Mouse (Mus musculus) forebrain, embryonic 12.5 days (tissue): ENCODE measurements around the gene Gbp4. TPM values are rescaled to one million over a fixed set of nuclear protein-coding genes. Genes with fewer than 3 reads are reported as not detected.
"Not testable (repeated sequence)": the region's sequence is repeated elsewhere in the genome, so short reads cannot be mapped to it uniquely, and the experiment has no call there.

Experiments used
- ATAC-seq: fragments of 200-750 bp; cut with Nextera tagmentation; 2 replicates; pipeline ENCODE4 v1.8.0; 2017; ENCODE audit warnings: moderate TSS enrichment; ENCODE audit not compliant: low FRiP score
- H3K27ac ChIP-seq: fragments of 300-500 bp; sonication (generic); 2 replicates; pipeline ENCODE4 v1.5.1; 2016; ENCODE audit warnings: mild to moderate bottlenecking
- H3K27me3 ChIP-seq: fragments of 300-500 bp; sonication (generic); 2 replicates; pipeline ENCODE4 v1.6.1; 2016; ENCODE audit warnings: mild to moderate bottlenecking
- H3K36me3 ChIP-seq: fragments of 300-500 bp; sonication (generic); replicated peaks from 2 replicates; pipeline ENCODE4 v1.6.1; 2016; ENCODE audit warnings: mild to moderate bottlenecking
- H3K4me1 ChIP-seq: fragments of 300-500 bp; sonication (generic); 2 replicates; pipeline ENCODE4 v1.6.1; 2016
- H3K4me2 ChIP-seq: fragments of 300-500 bp; sonication (generic); 2 replicates; pipeline ENCODE4 v1.6.1; 2016; ENCODE audit warnings: mild to moderate bottlenecking, moderate library complexity
- H3K4me3 ChIP-seq: fragments of 300-500 bp; sonication (generic); replicated peaks from 2 replicates; pipeline ENCODE4 v1.5.1; 2016; ENCODE audit warnings: mild to moderate bottlenecking
- H3K9ac ChIP-seq: fragments of 300-500 bp; sonication (generic); 2 replicates; pipeline ENCODE4 v1.6.1; 2016; ENCODE audit warnings: mild to moderate bottlenecking
- H3K9me3 ChIP-seq: fragments of 300-500 bp; sonication (generic); 2 replicates; pipeline ENCODE4 v1.6.1; 2016
- WGBS: fragments of 180-500 bp; shearing (Covaris S2); methylation state at CpG from one replicate; pipeline ENCODE4 v1.1.7; 2016; 5-methylcytosine and 5-hydroxymethylcytosine counted together
- polyA plus RNA-seq: library from polyadenylated mRNA; unstranded; fragments of >200 nt; fragmentation: Nextera tagmentation; extraction: Ambion mirVana; gene quantifications from 2 replicates; pipeline ENCODE4 v1.2.1, GENCODE M21; 2016

The Gbp4 gene
- polyA plus RNA-seq, 1 experiment from 2014 or later, result 0.20 TPM

- Histone ChIP-seq H3K9me3 (no peaks in the 10 kb centered on the region), H3K36me3 (no peaks in the 10 kb centered on the region), H3K4me1 (no peaks in the 10 kb centered on the region), H3K4me2 (no peak overlapping the region), H3K9ac (no peak overlapping the region), H3K27ac (no peak overlapping the region), H3K4me3 (no peak overlapping the region), H3K27me3 (no peaks in the 10 kb centered on the region)
- no peak for ATAC-seq
- 89% methylated on average over 5 of the region's 5 CpGs for WGBS
Observed at GRCm38 (mm10) chr5:105113656-105114055, 25.7 kb downstream of the Gbp4 start.

DNA sequence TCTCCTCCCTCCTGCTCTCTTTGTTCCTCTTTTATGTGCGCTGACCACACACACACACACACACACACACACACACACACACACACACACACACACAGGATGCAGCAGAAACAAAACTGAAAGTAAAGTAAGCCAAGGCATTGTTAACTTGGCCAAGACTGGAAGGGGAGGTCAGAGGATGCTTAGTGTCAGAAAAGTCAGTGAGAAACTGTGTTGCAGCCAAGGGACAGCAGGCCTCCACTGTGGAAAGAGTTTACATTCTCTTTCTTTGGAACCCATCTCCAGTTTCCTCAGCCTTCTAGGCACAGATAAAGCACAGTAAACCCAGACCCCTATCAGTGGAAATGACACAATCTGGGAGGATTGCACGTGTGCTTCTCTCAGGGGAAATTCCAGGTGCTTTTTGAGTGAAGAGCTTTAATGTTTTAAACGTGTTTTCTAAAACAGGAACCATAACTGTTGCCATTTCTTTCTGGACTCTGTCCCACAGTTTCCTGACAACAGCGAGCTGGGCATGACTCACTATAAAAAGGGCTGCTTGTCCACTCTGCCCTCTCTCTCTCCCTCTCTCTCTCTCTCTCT lies 29.0 kb downstream of the Gbp4 start:
- 21% methylated on average over 4 of the region's 4 CpGs for WGBS
- H3K9ac ChIP-seq, H3K27ac ChIP-seq, H3K36me3 ChIP-seq, H3K4me1 ChIP-seq, ATAC-seq, H3K4me3 ChIP-seq, H3K9me3 ChIP-seq, H3K27me3 ChIP-seq, H3K4me2 ChIP-seq: not testable (repeated sequence)

- H3K36me3 ChIP-seq, ATAC-seq, H3K4me1 ChIP-seq, H3K27ac ChIP-seq, H3K9ac ChIP-seq, H3K4me2 ChIP-seq, H3K9me3 ChIP-seq, H3K27me3 ChIP-seq, H3K4me3 ChIP-seq: not testable (repeated sequence)
- WGBS, result 33% methylated on average over 1 of the region's 1 CpGs
Observed at GRCm38 (mm10) chr5:105109775-105110174, 29.6 kb downstream of the Gbp4 start.

- 89% methylated on average over 2 of the region's 2 CpGs for WGBS
- H3K4me2 ChIP-seq, H3K9ac ChIP-seq, H3K27me3 ChIP-seq, H3K9me3 ChIP-seq, H3K36me3 ChIP-seq, H3K27ac ChIP-seq, H3K4me3 ChIP-seq, ATAC-seq, H3K4me1 ChIP-seq: not testable (repeated sequence)
Observed at GRCm38 (mm10) chr5:105105689-105106088, 33.7 kb downstream of the Gbp4 start.

GRCm38 (mm10) chr5:105081900-105082299 lies 57.5 kb downstream of the Gbp4 start:
- Histone ChIP-seq H3K36me3 (no peaks in the 10 kb centered on the region), H3K27me3 (no peaks in the 10 kb centered on the region), H3K4me1 (no peaks in the 10 kb centered on the region), H3K27ac (no peak overlapping the region), H3K4me2 (no peak overlapping the region), H3K4me3 (no peak overlapping the region), H3K9me3 (peaks cover 4% of the 10 kb centered on the region; the same call in 1 of the 2 replicates), H3K9ac (no peak overlapping the region)
- ATAC-seq, result no peak

GRCm38 (mm10) chr5:105068356-105068755 lies 71.0 kb downstream of the Gbp4 start:
- not testable (repeated sequence) for H3K4me1 ChIP-seq, H3K36me3 ChIP-seq, H3K4me3 ChIP-seq, H3K27me3 ChIP-seq, H3K9me3 ChIP-seq, H3K27ac ChIP-seq, H3K4me2 ChIP-seq, ATAC-seq, H3K9ac ChIP-seq

Other genes starting within 250 kb of the Gbp4 start
- 0.19 and 0.37 TPM in 2 replicates for gene Abcg3, start 156.9 kb downstream of the Gbp4 start, polyA plus RNA-seq
- gene Gbp9, start within 50 bp of the Gbp4 start, polyA plus RNA-seq, result 0.37 and 0.59 TPM in 2 replicates
- gene Gbp8, start within 50 bp of the Gbp4 start, polyA plus RNA-seq, result 0.22 and 0.44 TPM in 2 replicates
- not detected in 2 replicates for gene Gbp10, start 99.9 kb upstream of the Gbp4 start, polyA plus RNA-seq
- 0.12 TPM in 1 of 2 replicates, not detected in the other for gene Gm43302, start 154.1 kb upstream of the Gbp4 start, polyA plus RNA-seq
- gene Gbp6, start 154.1 kb upstream of the Gbp4 start, polyA plus RNA-seq, result 0.58 and 0.93 TPM in 2 replicates